Mouse (Mus musculus) megakaryocyte, embryonic 14.5 days (primary cell): ENCODE data around the gene Psmc1.

Experiments
- FLI1 ChIP-seq: IDR thresholded peaks from 2 replicates; pipeline ENCODE4 v1.6.1; 2012; ENCODE audit warnings: low read length, inconsistent platforms, mixed read lengths
- GATA1 ChIP-seq: IDR thresholded peaks from 3 replicates; pipeline ENCODE4 v1.6.1; 2012; ENCODE audit warnings: mixed read lengths, low read length, inconsistent platforms, borderline replicate concordance

- TF ChIP-seq GATA1 = no peak
- TF ChIP-seq FLI1 = no peak
These were observed 16.9 kb upstream of the Psmc1 start for GRCm38 (mm10) chr12:100093046-100093445.
